Mouse (Mus musculus) telencephalon, adult 2 months (tissue): Measurements from ENCODE around the gene Gstm6.
"Not testable (repeated sequence)": the region's sequence is repeated elsewhere in the genome, so short reads cannot be mapped to it uniquely, and the experiment has no call there.

Experiments used
- DNase-seq: peaks from one replicate; pipeline ENCODE4 v3.0.0-alpha.2; 2011; ENCODE audit warnings: low read depth, low spot score

The Gstm6 gene

GRCm38 (mm10) chr3:107895194-107895719 lies 48.3 kb downstream of the Gstm6 start:
- no peak for DNase-seq

DNA sequence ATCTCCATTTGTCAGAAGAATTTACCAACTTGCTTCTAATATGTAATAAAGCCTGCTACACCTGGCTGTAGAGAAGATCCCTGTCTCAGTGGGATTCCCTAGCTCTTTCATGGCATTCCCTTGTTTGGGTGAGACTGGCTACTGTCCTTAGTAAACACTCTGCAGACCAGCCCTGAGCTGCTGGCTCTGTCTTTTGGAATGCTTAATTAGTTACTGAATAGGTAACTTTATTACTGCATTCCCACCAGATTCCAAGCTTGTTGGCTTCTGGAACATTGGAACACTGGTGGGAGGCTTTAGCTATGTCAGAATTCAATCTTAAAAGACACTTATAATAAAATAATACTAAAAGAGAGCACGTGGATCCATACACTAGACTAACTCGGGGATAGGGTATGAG lies 54.3 kb downstream of the Gstm6 start:
- DNase-seq, result not testable (repeated sequence)
